Mouse (Mus musculus) neural tube, embryonic 12.5 days (tissue): ENCODE results near the gene Nme3. TPM values are rescaled to one million over a fixed set of nuclear protein-coding genes. Genes with fewer than 3 reads are reported as not detected.

Experiments used
- polyA plus RNA-seq: library from polyadenylated mRNA; unstranded; fragments of >200 nt; fragmentation: Nextera tagmentation; extraction: Ambion mirVana; gene quantifications from 2 replicates; pipeline ENCODE4 v1.2.1, GENCODE M21; 2016

Nme3 gene
- polyA plus RNA-seq, 1 experiment from 2014 or later = 49.7 TPM

Other genes starting within 250 kb of the Nme3 start
- 36.9 and 37.7 TPM in 2 replicates for gene Slc9a3r2, start 246.2 kb upstream of the Nme3 start, polyA plus RNA-seq
- gene Npw, start 238.0 kb upstream of the Nme3 start, polyA plus RNA-seq = not detected in 2 replicates
- gene Zfp598, start 226.8 kb upstream of the Nme3 start, polyA plus RNA-seq = 24.1 and 27.2 TPM in 2 replicates
- 42.3 and 43.3 TPM in 2 replicates for gene Syngr3, start 206.5 kb upstream of the Nme3 start, polyA plus RNA-seq
- 40.2 and 41.9 TPM in 2 replicates for gene Gfer, start 200.3 kb upstream of the Nme3 start, polyA plus RNA-seq
- gene Noxo1, start 200.3 kb upstream of the Nme3 start, polyA plus RNA-seq = 2.4 and 3.0 TPM in 2 replicates
- 91.5 and 95.3 TPM in 2 replicates for gene Tbl3, start 188.8 kb upstream of the Nme3 start, polyA plus RNA-seq
- gene Rnf151, start 178.4 kb upstream of the Nme3 start, polyA plus RNA-seq = not detected in 2 replicates
- gene Rps2, start 178.4 kb upstream of the Nme3 start, polyA plus RNA-seq = 826 and 871 TPM in 2 replicates
- 230 and 240 TPM in 2 replicates for gene Ndufb10, start 172.0 kb upstream of the Nme3 start, polyA plus RNA-seq
- gene Rpl3l, start 168.7 kb upstream of the Nme3 start, polyA plus RNA-seq = not detected in 2 replicates
- gene Msrb1, start 159.9 kb upstream of the Nme3 start, polyA plus RNA-seq = 23.3 and 24.8 TPM in 2 replicates
- 0.62 and 0.69 TPM in 2 replicates for gene Hs3st6, start 143.5 kb upstream of the Nme3 start, polyA plus RNA-seq
- not detected in 2 replicates for gene Meiob, start 92.2 kb upstream of the Nme3 start, polyA plus RNA-seq
- 37.5 and 40.0 TPM in 2 replicates for gene Hagh, start 56.4 kb upstream of the Nme3 start, polyA plus RNA-seq
- gene Fahd1, start 46.1 kb upstream of the Nme3 start, polyA plus RNA-seq = 18.2 and 18.7 TPM in 2 replicates
- 0.28 and 0.32 TPM in 2 replicates for gene Igfals, start 30.5 kb upstream of the Nme3 start, polyA plus RNA-seq
- 75.4 and 75.9 TPM in 2 replicates for gene Nubp2, start 10.2 kb upstream of the Nme3 start, polyA plus RNA-seq
- 53.1 and 57.7 TPM in 2 replicates for gene Spsb3, start 9.9 kb upstream of the Nme3 start, polyA plus RNA-seq
- gene Eme2, start 1.4 kb upstream of the Nme3 start, polyA plus RNA-seq = 41.6 and 44.5 TPM in 2 replicates
- 89.9 and 98.4 TPM in 2 replicates for gene Mrps34, start 1.4 kb upstream of the Nme3 start, polyA plus RNA-seq
- gene Mapk8ip3, start 40.5 kb downstream of the Nme3 start, polyA plus RNA-seq = 78.9 and 82.1 TPM in 2 replicates
- 183 TPM in 2 replicates for gene Jpt2, start 64.2 kb downstream of the Nme3 start, polyA plus RNA-seq
- 12.0 and 13.1 TPM in 2 replicates for gene Cramp1l, start 119.3 kb downstream of the Nme3 start, polyA plus RNA-seq
- 23.0 and 29.4 TPM in 2 replicates for gene Ift140, start 119.6 kb downstream of the Nme3 start, polyA plus RNA-seq
- gene Tmem204, start 187.1 kb downstream of the Nme3 start, polyA plus RNA-seq = 11.1 and 11.7 TPM in 2 replicates
- 43.3 and 50.9 TPM in 2 replicates for gene Telo2, start 219.5 kb downstream of the Nme3 start, polyA plus RNA-seq
- gene Ptx4, start 224.3 kb downstream of the Nme3 start, polyA plus RNA-seq = not detected in 2 replicates
- 22.4 and 25.1 TPM in 2 replicates for gene Clcn7, start 236.9 kb downstream of the Nme3 start, polyA plus RNA-seq